Mouse (Mus musculus) left cerebral cortex, adult 8-10 months (tissue): ENCODE results near the gene Rhox4d. TPM values are rescaled to one million over a fixed set of nuclear protein-coding genes. Genes with fewer than 3 reads are reported as not detected.
"Not testable (repeated sequence)": the region's sequence is repeated elsewhere in the genome, so short reads cannot be mapped to it uniquely, and the experiment has no call there.

Source experiments
- DNase-seq, 2 experiments: peaks; one replicate each; pipeline ENCODE4 v3.0.0; 2022; ENCODE audit warnings: low spot score in 2 of 2
- total RNA-seq, 4 experiments: library from RNA; stranded (reverse); gene quantifications; 2 replicates each; pipeline ENCODE4 v1.2.4; 2022

The Rhox4d gene
- total RNA-seq, result not detected

DNA sequence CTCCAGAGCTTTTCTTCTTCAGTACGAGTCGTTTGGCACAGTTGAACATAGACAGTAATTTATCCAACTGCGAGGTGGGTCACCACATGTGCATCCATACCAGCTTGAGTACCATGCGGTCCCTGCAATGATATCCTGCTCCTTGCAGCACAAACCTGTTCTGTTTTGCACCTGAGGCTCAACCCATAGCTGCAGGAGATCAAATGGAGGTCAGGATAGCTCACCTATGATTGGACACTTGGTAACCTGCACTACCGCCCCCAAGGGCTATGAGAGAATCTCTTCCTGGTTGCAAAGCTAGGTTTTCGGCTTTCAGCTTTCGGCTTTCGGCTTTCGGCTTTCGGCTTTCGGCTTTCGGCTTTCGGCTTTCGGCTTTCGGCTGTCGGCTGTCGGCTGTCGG lies at the start of gene Rhox4d:
Rhox4d (plus strand) TSS at position 301 of the 400 bp plus-strand sequence.
- not testable (repeated sequence) for DNase-seq

DNA sequence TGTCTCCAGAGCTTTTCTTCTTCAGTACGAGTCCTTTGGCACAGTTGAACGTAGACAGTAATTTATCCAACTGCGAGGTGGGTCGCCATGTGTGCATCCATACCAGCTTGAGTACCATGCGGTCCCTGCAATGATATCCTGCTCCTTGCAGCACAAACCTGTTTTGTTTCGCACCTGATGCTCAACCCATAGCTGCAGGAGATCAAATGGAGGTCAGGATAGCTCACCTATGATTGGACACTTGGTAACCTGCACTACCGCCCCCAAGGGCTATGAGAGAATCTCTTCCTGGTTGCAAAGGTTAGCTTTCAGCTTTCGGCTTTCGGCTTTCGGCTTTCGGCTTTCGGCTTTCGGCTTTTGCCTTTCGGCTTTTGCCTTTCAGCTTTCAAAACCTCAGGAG lies 34.1 kb upstream of the Rhox4d start, which contains the start of gene Rhox4c:
Rhox4c (plus strand) TSS at position 301 of the 400 bp plus-strand sequence.
- DNase-seq, result not testable (repeated sequence)

DNA sequence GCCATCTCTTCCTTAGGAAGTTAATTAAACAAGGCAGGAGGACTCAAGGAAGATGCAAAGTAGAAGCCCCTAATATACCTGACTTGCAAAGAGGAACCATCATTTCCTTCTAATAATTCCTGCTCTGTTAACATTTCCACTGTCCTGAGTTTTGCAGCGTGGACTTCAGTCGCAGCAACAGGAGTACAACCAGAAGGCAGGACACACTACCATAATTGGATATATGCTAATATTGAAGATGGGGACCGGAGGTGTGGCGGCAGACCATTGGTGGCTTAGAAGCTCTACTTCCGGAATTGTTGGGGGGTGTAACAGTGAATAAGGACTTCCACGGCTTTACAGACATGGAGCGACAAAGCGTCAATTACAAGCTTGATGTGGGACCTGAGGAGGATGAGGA lies 16.0 kb downstream of the Rhox4d start, which contains the start of gene Rhox2e:
Rhox2e (plus strand) TSS at position 301 of the 400 bp plus-strand sequence.
- DNase-seq, result not testable (repeated sequence)

DNA sequence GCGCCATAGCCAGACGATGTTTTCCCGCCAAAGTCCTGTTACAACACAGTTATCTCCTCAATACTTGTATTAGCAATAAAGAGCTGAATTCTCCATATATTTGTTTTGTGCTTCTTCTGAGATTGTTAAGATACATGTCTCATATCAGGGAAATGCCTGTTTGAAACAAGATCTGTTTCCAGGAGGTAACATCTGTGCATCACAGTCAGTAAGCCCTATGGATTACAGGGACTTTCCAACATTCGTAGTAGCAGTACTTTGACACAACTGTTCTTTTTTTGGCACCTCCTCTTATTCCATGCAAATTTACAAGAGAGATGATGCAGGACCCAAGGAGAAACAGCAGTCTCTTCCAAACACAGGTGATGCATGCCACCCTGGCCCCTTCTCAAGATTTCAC lies 27.6 kb downstream of the Rhox4d start, which contains the start of gene Rhox3e:
Rhox3e (plus strand) TSS at position 301 of the 400 bp plus-strand sequence.
- not testable (repeated sequence) for DNase-seq

DNA sequence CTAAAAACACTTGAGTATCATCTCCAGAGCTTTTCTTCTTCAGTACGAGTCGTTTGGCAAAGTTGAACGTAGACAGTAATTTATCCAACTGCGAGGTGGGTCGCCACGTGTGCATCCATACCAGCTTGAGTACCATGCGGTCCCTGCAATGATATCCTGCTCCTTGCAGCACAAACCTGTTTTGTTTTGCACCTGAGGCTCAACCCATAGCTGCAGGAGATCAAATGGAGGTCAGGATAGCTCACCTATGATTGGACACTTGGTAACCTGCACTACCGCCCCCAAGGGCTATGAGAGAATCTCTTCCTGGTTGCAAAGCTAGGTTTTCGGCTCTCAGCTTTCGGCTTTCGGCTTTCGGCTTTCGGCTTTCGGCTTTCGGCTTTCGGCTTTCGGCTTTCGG lies 43.0 kb downstream of the Rhox4d start, which contains the start of gene Rhox4e:
Rhox4e (plus strand) TSS at position 301 of the 400 bp plus-strand sequence.
- DNase-seq, result not testable (repeated sequence)

Other genes starting within 250 kb of the Rhox4d start
- gene Rhox4a, start 249.0 kb upstream of the Rhox4d start, total RNA-seq, result not detected
- gene Rhox3a2, start 134.3 kb upstream of the Rhox4d start, total RNA-seq, result not detected
- not detected for gene Rhox4a2, start 123.5 kb upstream of the Rhox4d start, total RNA-seq
- gene Rhox2b, start 102.3 kb upstream of the Rhox4d start, total RNA-seq, result not detected
- not detected for gene Rhox4b, start 81.9 kb upstream of the Rhox4d start, total RNA-seq
- not detected for gene Rhox2c, start 60.7 kb upstream of the Rhox4d start, total RNA-seq
- gene Rhox3c, start 55.8 kb upstream of the Rhox4d start, total RNA-seq, result not detected
- gene Rhox4c, start 34.0 kb upstream of the Rhox4d start, total RNA-seq, result not detected
- gene Rhox2d, start 20.9 kb upstream of the Rhox4d start, total RNA-seq, result not detected
- gene Rhox2e, start 16.1 kb downstream of the Rhox4d start, total RNA-seq, result not detected
- not detected for gene Rhox3e, start 27.7 kb downstream of the Rhox4d start, total RNA-seq
- not detected for gene Rhox4e, start 43.1 kb downstream of the Rhox4d start, total RNA-seq
- not detected for gene Rhox2f, start 57.0 kb downstream of the Rhox4d start, total RNA-seq
- not detected for gene Rhox3f, start 66.6 kb downstream of the Rhox4d start, total RNA-seq
- gene Rhox4f, start 93.3 kb downstream of the Rhox4d start, total RNA-seq, result not detected
- gene Rhox3g, start 114.3 kb downstream of the Rhox4d start, total RNA-seq, result not detected
- not detected for gene Rhox2g, start 129.1 kb downstream of the Rhox4d start, total RNA-seq
- not detected for gene Rhox4g, start 137.0 kb downstream of the Rhox4d start, total RNA-seq
- not detected for gene Rhox3h, start 154.4 kb downstream of the Rhox4d start, total RNA-seq
- not detected for gene Rhox2h, start 158.9 kb downstream of the Rhox4d start, total RNA-seq